Mouse (Mus musculus): ENCODE measurements around the gene Ccin.

Gene Ccin

DNA sequence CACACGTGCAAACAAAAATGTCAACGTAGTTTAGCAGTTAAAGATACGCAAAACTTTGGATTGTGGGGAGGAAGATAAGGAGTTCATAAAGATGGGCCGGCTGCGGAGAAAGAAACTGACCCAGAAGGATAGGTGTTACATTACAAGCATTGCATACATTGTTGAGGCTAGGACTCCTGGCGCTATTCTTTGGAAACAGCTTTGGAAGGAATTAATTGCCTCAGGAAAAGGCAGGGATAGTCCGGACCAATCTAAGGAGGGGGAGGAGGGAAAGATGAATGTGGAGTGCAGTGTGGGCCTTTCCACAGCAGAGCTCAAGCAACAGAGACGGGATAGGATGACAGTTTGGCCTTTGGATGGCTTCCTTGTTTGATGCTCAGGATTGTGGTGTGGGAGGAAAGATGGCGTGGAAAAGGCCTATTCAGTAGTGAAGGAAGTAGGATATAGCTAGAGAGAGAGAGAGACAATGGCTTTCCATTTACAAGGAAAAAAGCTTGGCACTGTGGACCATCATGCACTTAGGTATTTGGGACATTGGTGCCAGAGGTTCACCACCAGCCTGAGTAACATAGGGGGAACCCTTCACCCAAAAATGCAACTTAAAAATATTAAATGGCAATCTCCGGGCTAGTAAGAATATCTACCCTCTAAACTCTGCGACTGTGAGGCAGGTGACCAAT lies 30.2 kb downstream of the Ccin start:
- DNase-seq (ENCODE audit: low spot score in 2 of 2), result no peak

DNA sequence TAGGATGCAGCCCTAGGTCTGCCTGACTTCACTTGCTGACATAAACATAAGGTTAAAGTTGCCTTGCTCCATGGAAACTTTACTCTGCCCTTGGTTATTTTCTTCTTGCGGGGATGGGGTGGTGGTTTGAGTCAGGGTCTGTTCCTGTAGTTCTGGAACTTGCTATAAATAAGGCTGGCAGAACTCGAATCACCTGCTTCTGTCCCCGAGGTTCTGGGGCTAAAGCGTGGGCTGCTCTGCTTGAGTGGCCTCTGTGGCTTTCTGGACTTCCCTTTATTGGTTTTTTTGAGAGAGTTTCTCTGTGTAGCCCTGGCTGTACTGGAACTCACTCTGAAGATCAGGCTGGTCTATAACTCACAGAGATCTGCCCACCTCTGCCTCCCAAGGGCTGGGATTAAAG lies 32.8 kb downstream of the Ccin start:
- no peak for DNase-seq (ENCODE audit: low spot score in 2 of 2)

DNA sequence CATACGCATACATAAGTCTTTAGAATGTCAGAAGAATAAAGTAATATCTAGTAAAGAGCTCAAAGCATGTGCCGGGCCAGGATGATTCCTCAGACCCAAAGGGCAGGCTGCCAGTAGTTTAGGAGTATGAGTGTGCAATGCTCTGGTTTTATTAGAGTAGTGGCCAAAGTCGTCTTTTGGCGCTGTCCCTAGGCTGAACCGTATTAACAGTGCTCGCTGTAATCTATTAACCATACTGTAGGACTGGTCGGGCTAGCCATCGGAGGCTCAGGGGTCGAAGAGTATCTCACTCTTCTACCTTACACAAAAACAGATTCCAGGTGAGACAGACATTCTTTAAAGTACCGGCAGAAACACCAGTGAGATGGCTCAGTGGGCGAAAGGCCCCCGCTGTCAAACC lies 33.5 kb downstream of the Ccin start:
- DNase-seq (ENCODE audit: low spot score in 2 of 2), result no peak

DNA sequence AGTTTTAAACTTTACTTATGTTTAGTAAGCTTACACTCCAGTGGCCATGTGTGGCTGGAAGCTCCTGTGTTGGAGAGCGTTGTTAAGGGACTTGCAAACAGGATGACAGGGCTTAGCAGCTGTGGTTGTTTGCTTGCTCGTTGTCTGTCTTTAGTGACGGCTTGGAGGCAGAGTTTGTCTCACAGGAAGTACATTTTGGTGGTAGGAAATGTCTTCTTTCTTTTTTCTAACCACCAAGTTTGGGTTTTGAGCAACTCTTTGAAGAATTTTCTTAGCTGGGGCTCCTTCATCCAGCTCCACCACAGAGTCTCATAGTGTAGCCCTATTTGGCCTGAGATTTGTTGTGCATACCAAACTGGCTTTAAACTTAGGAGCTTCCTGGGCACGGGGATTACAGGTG lies 39.0 kb downstream of the Ccin start:
- no peak for DNase-seq (ENCODE audit: low spot score in 2 of 2)

DNA sequence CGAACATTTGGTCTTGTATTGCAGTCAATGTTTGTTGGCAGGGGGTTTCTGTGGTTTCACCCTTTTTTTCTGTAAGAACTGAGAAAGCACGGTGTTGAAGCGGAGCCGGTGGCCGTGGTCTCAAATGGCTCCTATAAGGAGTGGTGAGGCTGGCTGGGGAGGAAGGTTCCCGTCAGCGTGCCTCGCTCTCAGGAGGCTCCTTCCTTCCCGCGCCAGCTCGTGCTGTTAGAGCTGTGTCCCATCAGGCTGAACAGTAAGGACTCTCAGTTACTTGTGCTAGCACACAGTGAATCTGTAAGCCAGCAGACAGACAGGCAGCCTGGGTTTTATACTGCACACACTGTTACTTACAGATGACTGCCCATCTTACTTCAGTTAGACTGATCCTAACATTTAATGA lies 39.5 kb downstream of the Ccin start:
- DNase-seq (ENCODE audit: low spot score in 2 of 2), result no peak

DNA sequence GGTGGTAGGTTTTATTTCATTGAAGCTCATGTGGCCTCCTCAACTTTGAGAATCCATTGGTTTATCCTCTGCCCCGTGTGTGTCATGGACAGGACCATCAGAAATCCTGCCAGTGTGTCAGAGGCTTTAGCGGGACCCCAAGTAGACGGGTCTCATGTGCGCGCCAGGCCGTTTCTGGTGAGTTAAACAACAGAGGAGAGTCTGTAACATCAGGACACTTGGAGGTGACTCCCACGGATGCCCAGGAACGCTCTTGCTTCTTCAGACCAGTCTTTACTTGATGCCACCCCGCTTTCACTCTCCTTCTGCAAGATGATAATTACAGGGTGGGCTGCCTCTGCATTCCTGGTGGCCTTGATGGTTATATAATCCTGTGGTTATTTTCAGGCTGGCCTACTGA lies 40.4 kb downstream of the Ccin start:
- DNase-seq (ENCODE audit: low spot score in 2 of 2), result peak in 1 of 2 experiments; percentile 2

DNA sequence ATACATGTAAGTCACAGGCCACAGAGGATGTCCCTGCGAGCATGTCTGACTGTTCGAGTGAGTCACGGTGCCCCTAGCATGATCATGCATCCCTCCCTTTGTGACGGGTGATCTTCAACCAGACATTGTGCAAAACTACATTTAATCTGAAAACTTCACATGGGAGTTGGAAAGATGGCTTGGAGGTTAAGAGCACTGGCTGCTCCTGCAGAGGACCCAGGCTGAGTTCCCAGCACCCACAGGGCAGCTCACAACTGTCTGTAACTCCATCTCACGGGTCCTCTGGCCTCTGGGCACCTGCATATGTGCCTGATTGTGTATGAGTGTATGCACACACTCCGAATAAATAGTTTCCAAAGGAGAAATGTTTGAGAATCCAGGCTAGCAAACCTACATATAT lies 41.0 kb downstream of the Ccin start:
- DNase-seq (ENCODE audit: low spot score in 2 of 2), result no peak

DNA sequence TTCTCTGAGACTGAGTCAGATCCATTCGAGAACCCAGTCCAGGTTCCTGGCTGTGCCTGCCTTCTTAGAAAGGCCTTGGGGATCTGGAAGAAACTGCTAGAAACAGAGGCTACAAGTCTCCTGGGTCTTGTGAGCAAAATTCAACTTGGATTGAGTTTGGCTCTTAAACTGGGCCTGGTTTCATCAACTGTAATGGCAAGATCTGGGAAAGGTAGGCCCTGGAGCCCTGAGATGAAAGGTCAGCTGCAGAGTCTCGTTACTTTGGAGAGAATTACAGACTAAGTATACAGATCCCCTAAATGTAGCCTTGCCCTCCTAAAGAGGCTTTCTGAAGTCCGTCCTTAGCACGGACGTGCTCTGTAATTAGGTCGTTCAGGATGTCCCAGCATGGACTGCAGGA lies 42.3 kb downstream of the Ccin start:
- DNase-seq (ENCODE audit: low spot score in 2 of 2), result no peak

DNA sequence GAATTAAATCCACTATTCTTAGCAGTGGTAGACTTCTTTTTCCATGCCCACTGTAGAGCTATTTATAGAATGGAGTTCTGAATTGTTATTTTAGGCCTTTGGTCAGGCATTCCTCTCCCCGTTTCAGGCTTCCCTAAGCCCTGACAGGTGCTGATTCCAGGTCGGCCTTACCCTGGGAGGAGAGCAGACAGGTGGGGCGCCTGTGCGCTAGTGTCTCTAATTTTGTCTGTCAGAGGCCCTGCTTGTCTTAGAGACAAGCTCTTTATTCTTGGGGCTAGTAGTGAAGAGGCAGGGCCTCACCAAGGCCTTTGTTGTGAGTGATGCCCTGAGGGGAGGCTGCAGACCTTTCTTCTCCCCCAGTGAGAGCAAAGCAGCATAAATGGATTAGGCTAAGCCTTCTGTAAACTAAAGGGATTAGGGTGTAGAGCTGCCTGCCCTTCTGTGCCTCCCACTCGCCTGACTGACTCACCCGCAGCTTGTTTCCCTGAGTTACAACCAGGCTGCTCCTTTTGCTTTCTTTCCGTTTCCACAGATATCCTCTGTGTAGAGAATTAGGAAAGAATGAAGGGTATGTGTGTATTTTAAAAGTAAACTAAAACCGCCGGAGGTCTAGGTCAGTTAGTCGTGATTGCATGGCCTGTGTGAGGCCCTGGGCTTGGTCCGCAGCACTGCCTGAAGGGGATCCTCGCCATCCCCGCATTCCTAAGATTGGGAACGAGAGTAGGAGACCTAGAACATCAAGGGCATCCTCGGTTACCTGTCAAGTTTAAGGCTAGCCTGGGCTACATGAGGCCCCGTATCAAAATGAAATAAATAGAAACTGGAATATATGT lies 45.2 kb downstream of the Ccin start:
- DNase-seq (ENCODE audit: low spot score in 2 of 2), result peak; percentile 23 to 37

DNA sequence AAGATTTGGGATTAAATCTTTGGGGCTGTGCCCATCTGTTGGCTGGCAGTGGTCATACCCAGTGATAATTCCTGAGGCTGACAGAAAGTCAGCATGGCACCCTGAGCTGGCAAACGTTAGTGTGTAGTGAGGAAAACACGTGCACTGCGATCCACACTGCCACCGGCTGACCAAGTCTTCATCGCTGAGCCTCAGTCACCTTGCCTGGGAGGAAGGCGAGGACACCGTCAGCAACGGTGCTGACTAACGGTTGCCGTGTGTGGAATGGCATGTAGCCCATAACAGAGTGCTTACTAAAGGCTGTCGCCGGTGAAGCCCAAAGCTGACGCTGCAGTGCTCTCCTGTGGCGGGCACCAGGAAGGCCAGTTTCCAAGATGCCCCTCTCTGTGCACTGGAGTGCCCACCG lies 46.4 kb downstream of the Ccin start:
- DNase-seq (ENCODE audit: low spot score in 2 of 2), result no peak

DNA sequence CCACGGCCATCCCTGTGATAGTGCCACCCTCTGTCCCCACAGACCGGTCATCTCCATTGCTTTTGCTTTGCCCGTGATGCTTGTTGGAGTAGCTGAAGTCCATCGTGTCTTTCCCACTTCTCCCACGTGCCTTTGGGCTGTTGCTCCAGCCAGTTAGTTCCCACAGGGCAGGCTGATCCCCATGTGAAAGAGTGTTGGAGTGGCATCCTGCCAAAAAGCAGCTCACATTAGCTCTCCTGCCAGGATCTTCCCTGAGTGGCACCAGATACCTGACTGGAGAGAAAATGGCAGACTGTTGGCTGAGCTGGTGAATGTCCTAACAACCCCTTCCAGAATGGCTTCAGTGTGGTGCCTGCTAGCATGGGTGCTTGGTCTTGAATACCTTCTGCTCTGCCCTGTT lies 48.2 kb downstream of the Ccin start:
- peak in 1 of 2 experiments; percentile 25 for DNase-seq (ENCODE audit: low spot score in 2 of 2)

All from frontal cortex, postnatal 14 days (tissue).